Mouse (Mus musculus) heart, postnatal 0 days (tissue): ENCODE measurements around the gene Gpx6. TPM values are rescaled to one million over a fixed set of nuclear protein-coding genes. Genes with fewer than 3 reads are reported as not detected.

Source experiments
- ATAC-seq: fragments of 200-750 bp; cut with Nextera tagmentation; 2 replicates; pipeline ENCODE4 v1.8.0; 2017; ENCODE audit warnings: low read depth, moderate number of reproducible peaks, moderate library complexity; ENCODE audit not compliant: insufficient read depth
- DNase-seq: peaks from one replicate; pipeline ENCODE4 v3.0.0-alpha.2; 2016; ENCODE audit warnings: low spot score
- H3K27ac ChIP-seq: fragments of 300-500 bp; sonication (generic); 2 replicates; pipeline ENCODE4 v1.5.1; 2014; ENCODE audit warnings: low read depth, mild to moderate bottlenecking
- H3K27me3 ChIP-seq: fragments of 300-500 bp; sonication (generic); 2 replicates; pipeline ENCODE4 v1.6.1; 2014; ENCODE audit warnings: low read length, mixed read lengths; ENCODE audit not compliant: control insufficient read depth, insufficient read depth
- H3K36me3 ChIP-seq: fragments of 300-500 bp; sonication (generic); replicated peaks from 2 replicates; pipeline ENCODE4 v1.6.1; 2014; ENCODE audit warnings: low read length, mixed read lengths; ENCODE audit not compliant: control insufficient read depth, insufficient read depth
- H3K4me1 ChIP-seq: fragments of 300-500 bp; sonication (generic); 2 replicates; pipeline ENCODE4 v1.6.1; 2014; ENCODE audit warnings: antibody characterized with exemption; ENCODE audit not compliant: control insufficient read depth, insufficient read depth
- H3K4me2 ChIP-seq: fragments of 300-500 bp; sonication (generic); 2 replicates; pipeline ENCODE4 v1.6.1; 2014; ENCODE audit warnings: low read depth, mild to moderate bottlenecking, low read length, moderate library complexity
- H3K4me3 ChIP-seq: fragments of 300-500 bp; sonication (generic); 2 replicates; pipeline ENCODE4 v1.5.1; 2014; ENCODE audit warnings: low read depth, low read length
- H3K9ac ChIP-seq: fragments of 300-500 bp; sonication (generic); replicated peaks from 2 replicates; pipeline ENCODE4 v1.6.1; 2014; ENCODE audit warnings: low read depth, low read length, mixed read lengths
- H3K9me3 ChIP-seq: fragments of 300-500 bp; sonication (generic); replicated peaks from 2 replicates; pipeline ENCODE4 v1.6.1; 2016; ENCODE audit warnings: low read length; ENCODE audit not compliant: control insufficient read depth
- CTCF ChIP-seq: IDR thresholded peaks from 2 replicates; pipeline ENCODE4 v1.5.1; 2016; ENCODE audit warnings: antibody characterized with exemption, control low read depth, low read depth
- EP300 ChIP-seq: IDR thresholded peaks from 2 replicates; pipeline ENCODE4 v1.6.1; 2016; ENCODE audit warnings: antibody characterized with exemption, low read depth
- WGBS: fragments of 180-500 bp; shearing (Covaris S2); extraction: QIAGEN DNeasy Blood & Tissue Kit; methylation state at CpG from one replicate; pipeline ENCODE4 v1.1.7; 2014; 5-methylcytosine and 5-hydroxymethylcytosine counted together
- polyA plus RNA-seq: library from polyadenylated mRNA; unstranded; fragments of >200 nt; fragmentation: Nextera tagmentation; extraction: Ambion mirVana; gene quantifications from 2 replicates; pipeline ENCODE4 v1.2.1, GENCODE M21; 2015
- total RNA-seq: library from RNA; depleted of rRNA; stranded (reverse); fragments of >200 nt; gene quantifications from 2 replicates; pipeline ENCODE4 v1.2.3, GENCODE M21; 2014; ENCODE audit warnings: low replicate concordance

Gpx6 gene
- total and polyA plus RNA-seq, 2 experiments from 2014 or later = not detected

DNA sequence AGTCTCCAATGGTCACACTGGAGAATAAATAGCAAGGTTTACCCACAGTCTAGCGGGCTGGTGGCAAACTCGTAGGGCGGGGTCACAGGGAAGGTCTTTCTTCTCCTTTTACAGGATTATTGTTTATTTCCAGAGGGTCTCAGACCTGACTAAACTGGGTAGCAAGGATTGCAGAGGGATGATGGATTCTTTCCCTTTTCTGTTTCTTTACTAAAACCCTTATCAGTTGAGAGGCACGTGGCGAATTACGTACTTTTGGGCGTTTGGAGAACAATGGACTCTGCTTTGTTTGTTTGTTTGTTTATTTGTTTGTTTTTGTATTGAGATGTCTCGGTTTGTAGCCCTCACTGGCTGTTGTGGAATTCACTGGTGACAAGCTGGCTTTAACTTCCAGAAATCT lies 32.8 kb upstream of the Gpx6 start:
- TF ChIP-seq EP300 (no peak), CTCF (no peak)
- DNase-seq (no peak), ATAC-seq (no peak)
- Histone ChIP-seq H3K4me1 (peaks cover 10% of the 10 kb centered on the region; the same call in 1 of the 2 replicates), H3K9ac (no peak overlapping the region; the same call in 1 of the 2 replicates), H3K27me3 (0 out of 2 replicates have a peak, but pooled peaks cover 6% of the 10 kb centered on the region), H3K27ac (no peak overlapping the region), H3K4me3 (peak overlapping the region; percentile 58), H3K36me3 (no peaks in the 10 kb centered on the region), H3K4me2 (peak overlapping the region; percentile 76), H3K9me3 (no peaks in the 10 kb centered on the region)
- 4% methylated on average over 8 of the region's 8 CpGs for WGBS

DNA sequence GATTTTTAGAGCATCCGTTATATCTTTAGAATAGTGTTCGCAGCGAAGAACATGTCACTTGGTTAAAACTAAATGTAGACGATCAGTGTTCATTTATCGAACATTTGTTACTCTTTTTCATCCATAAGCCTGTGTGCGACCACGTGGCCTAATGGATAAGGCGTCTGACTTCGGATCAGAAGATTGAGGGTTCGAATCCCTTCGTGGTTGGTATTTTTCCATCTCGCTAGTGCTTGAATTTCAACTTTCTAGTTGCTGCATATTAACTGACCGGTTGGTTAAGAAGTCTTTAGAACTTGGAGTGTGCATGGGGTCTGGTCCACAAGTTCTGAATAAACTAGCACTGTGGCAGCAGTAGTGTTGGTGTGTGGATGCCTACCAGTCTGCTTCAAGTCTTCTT lies 32.4 kb upstream of the Gpx6 start:
- Histone ChIP-seq H3K4me2 (peak overlapping the region; percentile 76), H3K4me1 (peaks cover 10% of the 10 kb centered on the region; the same call in 1 of the 2 replicates), H3K36me3 (no peaks in the 10 kb centered on the region), H3K9me3 (no peaks in the 10 kb centered on the region), H3K4me3 (peak overlapping the region; percentile 58), H3K27ac (no peak overlapping the region), H3K9ac (no peak overlapping the region; the same call in 1 of the 2 replicates), H3K27me3 (0 out of 2 replicates have a peak, but pooled peaks cover 6% of the 10 kb centered on the region)
- no peak for TF ChIP-seq CTCF
- TF ChIP-seq EP300 = no peak
- 2% methylated on average over 13 of the region's 13 CpGs for WGBS
- ATAC-seq (peak; percentile 73), DNase-seq (peak; percentile 62)

DNA sequence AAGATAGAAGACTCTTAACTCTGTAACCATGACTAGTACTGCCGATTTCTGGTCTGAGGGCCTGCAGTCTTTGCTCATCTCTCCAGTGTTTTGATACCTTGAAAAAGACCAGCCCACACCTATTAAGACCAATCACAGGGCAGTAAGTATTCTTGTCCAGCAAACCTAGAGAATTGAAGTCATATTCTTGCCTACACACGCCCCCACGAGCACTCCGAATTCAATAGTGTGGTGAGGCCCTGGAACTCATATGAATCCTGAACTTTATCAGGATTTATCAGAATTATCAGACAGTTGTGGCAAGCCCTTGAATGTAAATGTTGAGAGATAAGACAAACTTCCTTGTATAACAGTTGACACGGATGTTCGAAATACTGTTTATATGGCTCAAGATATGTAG lies 19.3 kb upstream of the Gpx6 start, which contains the start of gene Gpx5:
TSS of gene Gpx5 (minus strand) at position 101 of the 400 bp plus-strand sequence.
- no peak for ATAC-seq
- TF ChIP-seq CTCF = no peak
- no peak for TF ChIP-seq EP300
- DNase-seq = no peak
- no peak within 1 kb of the TSS for H3K9ac ChIP-seq
- no peaks in the 10 kb centered on the region for H3K4me1 ChIP-seq
- no peaks in the 10 kb centered on the region for H3K27me3 ChIP-seq
- no peak within 1 kb of the TSS for H3K4me2 ChIP-seq
- WGBS = 88% methylated on average over 6 of the region's 6 CpGs
- no peak within 1 kb of the TSS for H3K4me3 ChIP-seq
- no peaks in the 10 kb centered on the region for H3K36me3 ChIP-seq
- no peaks in the 10 kb centered on the region for H3K9me3 ChIP-seq
- H3K27ac ChIP-seq = no peak within 1 kb of the TSS

DNA sequence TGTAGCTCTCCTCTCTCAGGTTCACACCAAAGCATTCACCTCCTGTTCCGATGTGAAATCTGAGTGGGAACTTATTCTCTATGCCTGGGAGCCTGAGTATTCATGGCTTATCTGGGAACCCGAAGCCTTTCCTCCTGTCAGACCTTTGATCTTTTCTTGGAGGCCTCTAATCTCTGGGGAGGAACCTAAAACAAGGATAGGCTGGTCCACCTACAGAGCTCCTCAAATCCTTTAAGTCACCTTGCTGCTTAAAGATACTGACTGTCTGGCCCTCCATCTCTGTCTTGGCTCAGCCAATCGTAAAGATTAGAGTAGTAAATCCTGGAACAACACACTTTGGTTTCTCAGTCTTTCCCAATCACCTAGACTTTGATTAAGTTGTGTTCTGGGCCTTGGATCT lies 13.4 kb upstream of the Gpx6 start:
- ATAC-seq = no peak
- WGBS = 36% methylated on average over 3 of the region's 3 CpGs
- Histone ChIP-seq H3K27ac (no peak overlapping the region), H3K4me1 (peaks cover 9% of the 10 kb centered on the region; the same call in 1 of the 2 replicates), H3K27me3 (no peaks in the 10 kb centered on the region), H3K4me3 (no peak overlapping the region), H3K9ac (no peak overlapping the region), H3K9me3 (no peaks in the 10 kb centered on the region), H3K4me2 (no peak overlapping the region), H3K36me3 (no peaks in the 10 kb centered on the region)
- no peak for TF ChIP-seq CTCF
- no peak for TF ChIP-seq EP300
- DNase-seq = no peak

DNA sequence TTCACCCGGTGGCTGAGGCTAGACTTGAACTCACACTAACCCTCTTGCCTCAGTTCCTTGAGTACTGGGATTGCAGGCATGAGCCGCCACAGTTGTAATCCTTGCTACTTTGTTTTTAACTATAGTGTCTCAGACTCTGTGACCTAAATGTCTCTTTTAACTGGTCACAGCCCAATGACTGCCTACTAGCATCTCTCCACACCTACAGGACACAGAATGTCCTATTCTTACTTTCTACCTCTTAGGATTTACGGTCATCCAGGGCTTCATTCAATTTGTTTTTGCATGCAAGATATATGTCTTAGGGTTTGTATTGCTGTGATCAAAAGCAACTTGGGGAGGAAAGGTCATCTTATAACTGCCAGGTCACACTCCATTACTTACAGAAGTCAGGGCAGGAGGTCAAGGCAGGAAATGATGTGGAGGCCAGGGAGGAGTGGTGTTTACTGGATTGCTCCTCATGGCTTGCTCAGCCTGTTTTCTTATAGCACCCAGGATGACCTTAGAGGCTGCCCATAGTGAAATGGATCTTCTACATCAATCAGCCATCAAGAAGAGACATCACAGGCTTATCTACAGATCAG lies 7.3 kb upstream of the Gpx6 start:
- peaks cover 9% of the 10 kb centered on the region; the same call in 1 of the 2 replicates for H3K4me1 ChIP-seq
- DNase-seq (no peak), ATAC-seq (no peak)
- no peaks in the 10 kb centered on the region for H3K27me3 ChIP-seq
- H3K4me2 ChIP-seq = no peak overlapping the region
- no peaks in the 10 kb centered on the region for H3K9me3 ChIP-seq
- TF ChIP-seq CTCF (no peak), EP300 (no peak)
- no peak overlapping the region for H3K27ac ChIP-seq
- H3K4me3 ChIP-seq = no peak overlapping the region
- no peaks in the 10 kb centered on the region for H3K36me3 ChIP-seq
- no peak overlapping the region for H3K9ac ChIP-seq
- 73% methylated on average over 3 of the region's 3 CpGs for WGBS

DNA sequence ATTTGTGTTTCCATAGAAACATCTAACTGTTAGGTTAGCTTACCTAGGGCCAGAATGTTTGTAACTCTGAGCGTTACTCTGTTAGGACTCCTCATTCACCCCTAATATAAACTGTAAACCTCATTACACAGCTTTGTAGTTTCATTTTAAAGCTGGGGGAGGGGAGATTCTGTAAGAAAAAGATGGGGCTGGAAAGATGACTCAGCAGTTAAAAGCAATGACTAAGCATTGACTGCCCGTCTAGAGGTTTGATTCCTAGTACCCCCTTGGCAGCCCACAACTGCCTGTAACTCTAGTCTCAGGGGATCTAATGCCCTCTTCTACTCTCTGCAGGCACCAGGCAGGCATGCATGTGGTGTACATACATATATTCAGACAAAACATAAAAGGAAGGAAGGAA lies 2.1 kb upstream of the Gpx6 start:
- ATAC-seq (no peak), DNase-seq (no peak)
- Histone ChIP-seq H3K4me1 (no peaks in the 10 kb centered on the region), H3K4me2 (no peak overlapping the region), H3K27ac (no peak overlapping the region), H3K4me3 (no peak overlapping the region), H3K9me3 (no peaks in the 10 kb centered on the region), H3K9ac (no peak overlapping the region), H3K27me3 (no peaks in the 10 kb centered on the region), H3K36me3 (no peaks in the 10 kb centered on the region)
- TF ChIP-seq EP300 (no peak), CTCF (no peak)
- 58% methylated on average over 2 of the region's 2 CpGs for WGBS
